In genomic region chr3:88144648-88145410, GRCm38 (mm10) we compare ENCODE assay signal across 8 mouse cellular contexts. TPM values are rescaled to one million over a fixed set of nuclear protein-coding genes. Genes with fewer than 3 reads are reported as not detected.
A peak's percentile ranks its signal among the peaks of the same experiment; 100 is the strongest.
DNase-seq lines count a peak whose midpoint lies in the region; ATAC-seq and TF ChIP-seq lines count a peak whose summit lies in the region.

No protein-coding gene starts in this region.

- ATAC-seq in hindbrain, embryonic 11.5 days (ENCODE audit: low FRiP score) = no peak
- ATAC-seq in limb, embryonic 15.5 days (ENCODE audit: insufficient number of reproducible peaks, low FRiP score, low TSS enrichment, low read depth) = no peak
- ATAC-seq in stomach, postnatal 0 days (ENCODE audit: low FRiP score, low TSS enrichment) = no peak

- TF ChIP-seq EP300 in stomach, postnatal 0 days (optimal IDR thresholded peaks at IDR 0.05) = no peak

- H3K27ac ChIP-seq in bone marrow macrophage, adult 2 months (ENCODE audit: insufficient read depth, low read depth, low read length) = no peak overlapping the region
- peak overlapping the region; percentile 27; the same call in 1 of the 2 replicates for H3K27ac ChIP-seq in hindbrain, embryonic 11.5 days (ENCODE audit: low read depth, low read length)
- H3K27ac ChIP-seq in limb, embryonic 15.5 days = no peak overlapping the region
- 0 out of 2 replicates have a peak overlapping the region, but pooled peaks have one; percentile 8 for H3K27ac ChIP-seq in stomach, postnatal 0 days (replicated peaks)

- peak overlapping the region; percentile 80 for H3K4me3 ChIP-seq in bone marrow macrophage, adult 2 months (ENCODE audit: insufficient read depth, low read length)
- H3K4me3 ChIP-seq in hindbrain, embryonic 11.5 days (ENCODE audit: low read depth, low read length) = peak overlapping the region; percentile 88; the same call in 1 of the 2 replicates
- H3K4me3 ChIP-seq in limb, embryonic 15.5 days = peak overlapping the region; percentile 93
- peak overlapping the region; percentile 90; the same call in 1 of the 2 replicates for H3K4me3 ChIP-seq in stomach, postnatal 0 days (ENCODE audit: low read depth, low read length)

- H3K36me3 ChIP-seq in hindbrain, embryonic 11.5 days (ENCODE audit: control insufficient read depth, insufficient read depth, low read length) = no peaks in the 10 kb centered on the region
- no peaks in the 10 kb centered on the region for H3K36me3 ChIP-seq in limb, embryonic 15.5 days
- no peaks in the 10 kb centered on the region for H3K36me3 ChIP-seq in stomach, postnatal 0 days (ENCODE audit: control insufficient read depth, insufficient read depth, low read length)

- H3K4me1 ChIP-seq in bone marrow macrophage, adult 2 months (ENCODE audit: control insufficient read depth, insufficient read depth, low read length) = peaks cover 68% of the 10 kb centered on the region
- peaks cover 37% of the 10 kb centered on the region for H3K4me1 ChIP-seq in hindbrain, embryonic 11.5 days (replicated peaks; ENCODE audit: control insufficient read depth, insufficient read depth, low read length)
- H3K4me1 ChIP-seq in limb, embryonic 15.5 days = peaks cover 82% of the 10 kb centered on the region
- H3K4me1 ChIP-seq in stomach, postnatal 0 days (replicated peaks; ENCODE audit: control insufficient read depth, insufficient read depth) = peaks cover 48% of the 10 kb centered on the region

- H3K27me3 ChIP-seq in hindbrain, embryonic 11.5 days (ENCODE audit: control insufficient read depth, insufficient read depth, low read length) = peaks cover 15% of the 10 kb centered on the region
- no peaks in the 10 kb centered on the region for H3K27me3 ChIP-seq in limb, embryonic 15.5 days
- no peaks in the 10 kb centered on the region for H3K27me3 ChIP-seq in stomach, postnatal 0 days (ENCODE audit: control insufficient read depth, insufficient read depth, low read length)

- peak overlapping the region; percentile 96 for H3K4me2 ChIP-seq in hindbrain, embryonic 11.5 days (replicated peaks; ENCODE audit: low read depth, low read length)
- peak overlapping the region; percentile 92 for H3K4me2 ChIP-seq in limb, embryonic 15.5 days
- peak overlapping the region; percentile 96 for H3K4me2 ChIP-seq in stomach, postnatal 0 days (replicated peaks; ENCODE audit: low read depth)

- H3K9ac ChIP-seq in hindbrain, embryonic 11.5 days (ENCODE audit: low read depth, low read length) = peak overlapping the region; percentile 88
- 0 out of 2 replicates have a peak overlapping the region, but pooled peaks have one; percentile 10 for H3K9ac ChIP-seq in limb, embryonic 15.5 days
- H3K9ac ChIP-seq in stomach, postnatal 0 days (ENCODE audit: low read length) = peak overlapping the region; percentile 48

- TF ChIP-seq POLR2A in bone marrow macrophage, adult 2 months (IDR thresholded peaks at IDR 0.05; ENCODE audit: borderline replicate concordance, low read depth, low read length) = no peak

- 66% methylated on average over 6 of the region's 6 CpGs for WGBS in hindbrain, embryonic 11.5 days
- 50% methylated on average over 6 of the region's 6 CpGs for WGBS in limb, embryonic 15.5 days
- 57% methylated on average over 6 of the region's 6 CpGs for WGBS in stomach, postnatal 0 days

- peak; percentile 51 to 73 for DNase-seq in adrenal gland, adult (ENCODE audit: inconsistent age in 2 of 2, low spot score in 1 of 2)
- DNase-seq in adrenal gland, postnatal 14 days = no peak
- no peak for DNase-seq in hindbrain, embryonic 11.5 days (ENCODE audit: low spot score)
- DNase-seq in stomach, postnatal 0 days (ENCODE audit: low spot score) = no peak
- no peak for DNase-seq in right cerebral cortex, postnatal 14 days
- no peak for DNase-seq in Muller cell, postnatal 12 days (ENCODE audit: inconsistent ontology term)

- TF ChIP-seq CTCF in bone marrow macrophage, adult 2 months (IDR thresholded peaks at IDR 0.05; ENCODE audit: low read depth, low read length) = no peak
- no peak for TF ChIP-seq CTCF in stomach, postnatal 0 days (IDR thresholded peaks at IDR 0.05; ENCODE audit: low read depth)

- no peaks in the 10 kb centered on the region for H3K9me3 ChIP-seq in hindbrain, embryonic 11.5 days (ENCODE audit: control insufficient read depth, low read length)
- no peaks in the 10 kb centered on the region for H3K9me3 ChIP-seq in limb, embryonic 15.5 days
- no peaks in the 10 kb centered on the region for H3K9me3 ChIP-seq in stomach, postnatal 0 days (ENCODE audit: control insufficient read depth, low read length)

RNA-seq across cellular contexts. Expression of gene Mef2d, which starts 2.7 kb away (rescaled TPM):
- total RNA-seq in adrenal gland, postnatal 14 days (2021) = 92.9 and 98.4 TPM in 2 replicates
- polyA plus RNA-seq in bone marrow macrophage, adult 2 months (2012; ENCODE audit: insufficient read depth, insufficient read length, missing spikeins) = 84.5 and 98.1 TPM in 2 replicates
- 12.0 and 12.3 TPM in 2 replicates for polyA plus RNA-seq in hindbrain, embryonic 11.5 days (2014; fragmentation: Nextera tagmentation; extraction: Ambion mirVana)
- 23.3 and 29.8 TPM in 2 replicates for polyA plus RNA-seq in limb, embryonic 15.5 days (2015; fragmentation: Nextera tagmentation; extraction: Ambion mirVana)
- polyA plus RNA-seq in stomach, postnatal 0 days (2015; fragmentation: Nextera tagmentation; extraction: Ambion mirVana) = 10.6 and 13.0 TPM in 2 replicates

Comparison
In these comparisons a context has a peak if more than half of its experiments do, and no peak if none do; other contexts are left out.
1. DNase-seq: peak in adrenal gland, adult (2 of 2); none in adrenal gland, postnatal 14 days (single experiment), hindbrain, embryonic 11.5 days (single experiment), stomach, postnatal 0 days (single experiment), right cerebral cortex, postnatal 14 days (single experiment) and Muller cell, postnatal 12 days (single experiment).
2. H3K27ac ChIP-seq: peak in hindbrain, embryonic 11.5 days (single experiment) and stomach, postnatal 0 days (single experiment); none in bone marrow macrophage, adult 2 months (single experiment) and limb, embryonic 15.5 days (single experiment).
3. H3K9ac ChIP-seq: peak in every context shown above with its lines; median percentile 88 in hindbrain, embryonic 11.5 days; 48 in stomach, postnatal 0 days; 10 in limb, embryonic 15.5 days.
4. Peak in every context shown above with its lines, with median percentiles within 50 percentile points of each other: H3K4me3 ChIP-seq and H3K4me2 ChIP-seq.